Mouse (Mus musculus): ENCODE measurements at regions not wholly inside any gene's neighbourhood (a gene's known extent, or its start where the extent isn't known, plus 50 kb on each side); places are given as distances from the start of the nearest gene placed in this dataset.

DNA sequence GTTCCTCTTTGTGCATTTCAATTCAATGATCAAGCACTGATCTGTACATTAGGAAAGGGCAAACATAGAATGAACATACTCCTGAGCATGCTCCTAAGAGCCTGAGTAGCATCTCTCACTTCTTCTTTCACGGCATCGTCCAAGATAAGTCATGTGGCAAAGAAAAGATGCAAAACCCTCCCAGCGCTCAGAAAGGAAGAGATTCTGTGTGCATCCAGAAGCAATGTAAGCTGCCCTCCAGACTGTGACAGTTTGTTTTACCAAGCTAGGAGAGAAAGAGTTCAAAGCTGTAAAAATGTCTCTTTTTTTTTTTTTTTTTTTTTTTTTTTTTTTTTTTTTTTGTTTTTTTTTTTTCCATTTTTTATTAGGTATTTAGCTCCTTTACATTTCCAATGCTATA lies 518.7 kb downstream of the Nfib start:
- Histone ChIP-seq H3K27ac (no peak overlapping the region), H3K4me2 (no peak overlapping the region), H3K4me3 (no peak overlapping the region), H3K9me3 (replicated peaks) (no peaks in the 10 kb centered on the region), H3K27me3 (no peaks in the 10 kb centered on the region), H3K4me1 (replicated peaks) (no peaks in the 10 kb centered on the region), H3K36me3 (no peaks in the 10 kb centered on the region), H3K9ac (no peak overlapping the region)
- no peak for ATAC-seq (replicated peaks; ENCODE audit: insufficient number of reproducible peaks, insufficient read depth, low FRiP score, low read depth)
- WGBS, result 85% methylated on average over 3 of the region's 3 CpGs

GRCm38 (mm10) chr4:82183974-82184373 lies 521.6 kb downstream of the Nfib start:
- no peaks in the 10 kb centered on the region for H3K27me3 ChIP-seq
- no peaks in the 10 kb centered on the region for H3K4me1 ChIP-seq (replicated peaks)
- no peak overlapping the region for H3K4me2 ChIP-seq
- H3K36me3 ChIP-seq, result no peaks in the 10 kb centered on the region
- no peak overlapping the region for H3K4me3 ChIP-seq
- no peak for ATAC-seq (replicated peaks; ENCODE audit: insufficient number of reproducible peaks, insufficient read depth, low FRiP score, low read depth)
- no peak overlapping the region for H3K27ac ChIP-seq
- WGBS, result 92% methylated on average over 1 of the region's 1 CpGs
- H3K9me3 ChIP-seq (replicated peaks), result no peaks in the 10 kb centered on the region
- H3K9ac ChIP-seq, result no peak overlapping the region

- ATAC-seq (replicated peaks; ENCODE audit: insufficient number of reproducible peaks, insufficient read depth, low FRiP score, low read depth), result no peak
- 77% methylated on average over 5 of the region's 5 CpGs for WGBS
Observed at GRCm38 (mm10) chr4:82178112-82178511, 527.4 kb downstream of the Nfib start.

DNA sequence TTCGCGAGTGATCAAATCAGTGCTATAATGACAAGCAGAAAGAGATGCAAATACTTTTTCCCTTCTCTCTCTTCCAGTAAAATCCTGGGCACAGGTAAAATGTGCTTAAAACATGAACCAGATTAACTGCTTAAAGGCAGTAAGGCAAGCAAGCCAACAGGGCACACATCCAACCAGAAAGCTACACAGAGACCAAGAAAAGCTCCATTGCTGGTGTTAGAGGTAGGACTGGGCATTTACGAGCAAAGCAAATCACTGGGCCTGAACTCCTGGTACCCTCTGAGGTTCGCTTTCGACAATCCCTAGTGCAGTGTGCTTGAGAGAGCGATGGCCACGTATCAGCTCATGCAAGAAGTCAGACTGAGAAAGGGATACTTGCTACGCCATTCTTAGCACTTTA lies 528.8 kb downstream of the Nfib start:
- Histone ChIP-seq H3K27me3 (no peaks in the 10 kb centered on the region), H3K4me3 (no peak overlapping the region), H3K9ac (no peak overlapping the region), H3K4me1 (replicated peaks) (no peaks in the 10 kb centered on the region; the same call in 1 of the 2 replicates), H3K9me3 (replicated peaks) (no peaks in the 10 kb centered on the region), H3K4me2 (no peak overlapping the region), H3K36me3 (no peaks in the 10 kb centered on the region), H3K27ac (no peak overlapping the region)
- ATAC-seq (replicated peaks; ENCODE audit: insufficient number of reproducible peaks, insufficient read depth, low FRiP score, low read depth), result no peak
- 85% methylated on average over 8 of the region's 8 CpGs for WGBS

More at GRCm38 (mm10) chr4:82178112-82178511, 527.4 kb downstream of the Nfib start:
- no peak overlapping the region for H3K4me3 ChIP-seq
- no peaks in the 10 kb centered on the region for H3K9me3 ChIP-seq (replicated peaks)
- no peak overlapping the region for H3K9ac ChIP-seq
- H3K27me3 ChIP-seq, result no peaks in the 10 kb centered on the region
- H3K36me3 ChIP-seq, result no peaks in the 10 kb centered on the region
- H3K4me2 ChIP-seq, result no peak overlapping the region
- H3K27ac ChIP-seq, result no peak overlapping the region
- no peaks in the 10 kb centered on the region; the same call in 1 of the 2 replicates for H3K4me1 ChIP-seq (replicated peaks)

DNA sequence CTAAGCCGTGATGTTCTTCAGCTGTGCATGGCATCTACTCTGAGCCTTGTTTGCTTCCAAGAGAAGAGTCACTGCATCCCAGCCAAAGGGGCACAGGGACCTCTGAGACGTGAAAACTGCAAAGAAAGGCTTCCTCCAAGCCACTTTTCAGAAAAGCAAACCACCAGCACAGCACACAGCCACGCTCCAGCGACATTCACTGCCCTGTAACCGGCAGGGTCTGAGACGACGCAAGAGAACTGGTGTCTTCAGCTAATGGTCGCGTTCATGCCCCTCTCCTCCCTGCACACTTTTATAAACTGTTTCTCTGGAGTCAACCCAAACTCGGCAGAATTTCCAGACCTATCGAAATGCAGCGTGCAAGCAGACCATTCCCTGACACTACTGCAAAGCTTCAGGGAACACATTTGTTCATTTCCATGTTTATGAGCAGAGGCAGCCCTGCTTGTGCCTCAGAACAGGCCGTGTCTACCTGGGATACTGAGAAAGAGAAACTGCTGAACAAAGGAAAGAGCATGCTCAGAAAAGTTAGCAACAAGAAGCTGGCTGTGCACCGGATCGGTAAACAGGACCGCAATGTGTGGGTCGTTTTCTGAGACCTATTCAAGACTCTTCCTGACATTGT lies 532.0 kb downstream of the Nfib start:
- WGBS, result 77% methylated on average over 17 of the region's 17 CpGs
- no peaks in the 10 kb centered on the region for H3K9me3 ChIP-seq (replicated peaks)
- H3K4me3 ChIP-seq, result no peak overlapping the region
- no peak overlapping the region for H3K4me2 ChIP-seq
- H3K36me3 ChIP-seq, result no peaks in the 10 kb centered on the region
- H3K4me1 ChIP-seq (replicated peaks), result no peaks in the 10 kb centered on the region; the same call in 1 of the 2 replicates
- ATAC-seq (replicated peaks; ENCODE audit: insufficient number of reproducible peaks, insufficient read depth, low FRiP score, low read depth), result no peak
- H3K9ac ChIP-seq, result no peak overlapping the region
- H3K27me3 ChIP-seq, result no peaks in the 10 kb centered on the region
- no peak overlapping the region for H3K27ac ChIP-seq

DNA sequence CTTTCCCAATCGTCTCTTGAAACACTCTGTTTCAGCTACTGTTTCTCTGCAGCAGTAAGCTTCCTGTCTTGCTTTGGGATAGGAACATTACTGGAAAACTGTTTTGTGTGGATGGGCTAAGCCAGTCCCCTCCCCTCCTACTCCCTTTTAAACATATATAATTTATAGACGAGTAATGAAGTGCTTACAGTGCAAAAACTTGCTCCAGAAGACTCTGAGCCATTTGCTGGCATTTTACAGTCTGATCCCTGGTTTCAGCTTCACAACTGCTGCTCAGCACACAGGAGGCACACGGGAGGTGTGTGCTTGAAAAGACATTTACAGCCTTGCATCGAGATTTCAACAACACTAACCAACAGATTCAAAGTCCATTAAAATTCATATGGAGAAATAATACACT lies 534.6 kb downstream of the Nfib start:
- Histone ChIP-seq H3K4me2 (no peak overlapping the region), H3K27ac (no peak overlapping the region), H3K9ac (no peak overlapping the region), H3K4me3 (no peak overlapping the region), H3K9me3 (replicated peaks) (no peaks in the 10 kb centered on the region), H3K4me1 (replicated peaks) (peaks cover 15% of the 10 kb centered on the region), H3K36me3 (no peaks in the 10 kb centered on the region), H3K27me3 (no peaks in the 10 kb centered on the region)
- WGBS, result 49% methylated on average over 4 of the region's 4 CpGs
- no peak for ATAC-seq (replicated peaks; ENCODE audit: insufficient number of reproducible peaks, insufficient read depth, low FRiP score, low read depth)

GRCm38 (mm10) chr4:82168032-82168431 lies 537.5 kb downstream of the Nfib start:
- 72% methylated on average over 5 of the region's 5 CpGs for WGBS
- no peak overlapping the region for H3K4me3 ChIP-seq
- no peak for ATAC-seq (replicated peaks; ENCODE audit: insufficient number of reproducible peaks, insufficient read depth, low FRiP score, low read depth)
- H3K9me3 ChIP-seq (replicated peaks), result no peaks in the 10 kb centered on the region
- no peaks in the 10 kb centered on the region for H3K36me3 ChIP-seq
- H3K9ac ChIP-seq, result no peak overlapping the region
- no peaks in the 10 kb centered on the region for H3K27me3 ChIP-seq
- H3K4me2 ChIP-seq, result no peak overlapping the region
- H3K27ac ChIP-seq, result no peak overlapping the region
- H3K4me1 ChIP-seq (replicated peaks), result peaks cover 31% of the 10 kb centered on the region

- no peak for ATAC-seq (replicated peaks; ENCODE audit: insufficient number of reproducible peaks, insufficient read depth, low FRiP score, low read depth)
- H3K4me3 ChIP-seq, result no peak overlapping the region
- no peak overlapping the region for H3K27ac ChIP-seq
- no peaks in the 10 kb centered on the region for H3K9me3 ChIP-seq (replicated peaks)
- no peaks in the 10 kb centered on the region for H3K27me3 ChIP-seq
- H3K36me3 ChIP-seq, result no peaks in the 10 kb centered on the region
- 67% methylated on average over 5 of the region's 5 CpGs for WGBS
- no peak overlapping the region for H3K4me2 ChIP-seq
- H3K9ac ChIP-seq, result no peak overlapping the region
- peaks cover 31% of the 10 kb centered on the region for H3K4me1 ChIP-seq (replicated peaks)
Observed at GRCm38 (mm10) chr4:82167396-82167795, 538.2 kb downstream of the Nfib start.

DNA sequence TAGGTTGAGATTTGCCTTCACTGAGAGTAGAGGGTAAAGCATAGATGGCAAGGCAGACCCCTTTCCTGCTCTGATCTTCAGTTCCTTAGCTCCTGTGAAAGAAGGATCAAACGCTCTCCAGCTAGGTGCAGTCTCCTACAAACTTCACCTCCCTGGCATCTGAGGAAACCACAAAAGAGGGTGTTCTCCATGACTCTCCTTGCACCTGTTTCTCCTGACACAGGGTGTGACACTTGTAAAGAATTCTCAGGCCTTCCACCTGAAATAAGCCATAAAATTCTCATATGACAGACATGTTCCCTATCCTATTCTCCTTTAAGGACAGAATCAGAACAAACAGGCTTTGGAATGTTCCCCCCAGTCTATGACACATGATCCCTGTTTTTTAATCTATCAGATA lies 538.7 kb downstream of the Nfib start:
- Histone ChIP-seq H3K9ac (no peak overlapping the region), H3K9me3 (replicated peaks) (no peaks in the 10 kb centered on the region), H3K4me1 (replicated peaks) (peaks cover 31% of the 10 kb centered on the region), H3K27ac (no peak overlapping the region), H3K27me3 (no peaks in the 10 kb centered on the region), H3K4me2 (no peak overlapping the region), H3K36me3 (no peaks in the 10 kb centered on the region), H3K4me3 (no peak overlapping the region)
- ATAC-seq (replicated peaks; ENCODE audit: insufficient number of reproducible peaks, insufficient read depth, low FRiP score, low read depth), result no peak
- WGBS, result 96% methylated on average over 1 of the region's 1 CpGs

- ATAC-seq (replicated peaks; ENCODE audit: insufficient number of reproducible peaks, insufficient read depth, low FRiP score, low read depth), result no peak
- no peaks in the 10 kb centered on the region for H3K27me3 ChIP-seq
- H3K9me3 ChIP-seq (replicated peaks), result no peaks in the 10 kb centered on the region
- H3K4me1 ChIP-seq (replicated peaks), result peaks cover 31% of the 10 kb centered on the region
- H3K4me3 ChIP-seq, result no peak overlapping the region
- H3K9ac ChIP-seq, result no peak overlapping the region
- H3K36me3 ChIP-seq, result no peaks in the 10 kb centered on the region
- no peak overlapping the region for H3K27ac ChIP-seq
- WGBS, result 61% methylated on average over 6 of the region's 6 CpGs
- no peak overlapping the region for H3K4me2 ChIP-seq
Observed at GRCm38 (mm10) chr4:82166087-82166486, 539.5 kb downstream of the Nfib start.

DNA sequence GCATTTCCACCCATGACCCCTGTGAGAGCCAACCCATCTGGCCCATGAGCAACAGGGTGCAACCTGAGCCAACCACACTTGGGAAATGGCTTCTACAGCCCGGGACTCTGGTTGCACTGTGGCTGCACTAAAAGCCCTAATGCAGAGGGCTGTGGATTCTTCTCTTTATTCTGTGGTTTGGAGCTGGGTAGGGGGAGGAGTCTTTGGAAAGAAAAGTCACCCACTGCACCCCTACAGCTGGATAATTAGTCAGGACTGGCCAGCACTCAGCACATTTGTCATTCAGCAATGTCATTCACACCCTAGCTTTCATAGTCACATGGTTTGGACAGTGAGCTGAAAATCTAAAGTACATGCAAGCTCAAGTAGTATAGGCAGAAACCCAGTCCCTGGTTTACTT lies 541.5 kb downstream of the Nfib start:
- peak; percentile 67; the same call in 1 of the 2 replicates for ATAC-seq (replicated peaks; ENCODE audit: insufficient number of reproducible peaks, insufficient read depth, low FRiP score, low read depth)
- Histone ChIP-seq H3K36me3 (no peaks in the 10 kb centered on the region), H3K4me3 (no peak overlapping the region), H3K9ac (no peak overlapping the region), H3K9me3 (replicated peaks) (no peaks in the 10 kb centered on the region), H3K4me2 (no peak overlapping the region), H3K27me3 (no peaks in the 10 kb centered on the region), H3K4me1 (replicated peaks) (peaks cover 37% of the 10 kb centered on the region), H3K27ac (peak overlapping the region; percentile 54)
- WGBS, result 38% methylated on average over 1 of the region's 1 CpGs

- no peaks in the 10 kb centered on the region for H3K27me3 ChIP-seq
- H3K36me3 ChIP-seq, result no peaks in the 10 kb centered on the region
- ATAC-seq (replicated peaks; ENCODE audit: insufficient number of reproducible peaks, insufficient read depth, low FRiP score, low read depth), result no peak
- H3K4me3 ChIP-seq, result no peak overlapping the region
- no peak overlapping the region for H3K27ac ChIP-seq
- no peak overlapping the region for H3K9ac ChIP-seq
- peaks cover 31% of the 10 kb centered on the region for H3K4me1 ChIP-seq (replicated peaks)
- no peaks in the 10 kb centered on the region for H3K9me3 ChIP-seq (replicated peaks)
- WGBS, result 67% methylated on average over 2 of the region's 2 CpGs
- no peak overlapping the region for H3K4me2 ChIP-seq
Observed at GRCm38 (mm10) chr4:82161818-82162217, 543.7 kb downstream of the Nfib start.

Data from heart, embryonic 15.5 days (tissue).